Mouse (Mus musculus) CH12.LX (cell line): ENCODE measurements around the gene Lamb2. TPM values are rescaled to one million over a fixed set of nuclear protein-coding genes. Genes with fewer than 3 reads are reported as not detected.
A peak's percentile ranks its signal among the peaks of the same experiment; 100 is the strongest.

Experiments used
- DNase-seq: peaks from one replicate; pipeline ENCODE4 v3.0.0-alpha.2; 2013; ENCODE audit errors: extremely low read depth
- H3K27ac ChIP-seq: 2 replicates; pipeline ENCODE4 v1.5.1; 2012; ENCODE audit warnings: low read depth, mild to moderate bottlenecking, control low read depth, moderate library complexity; ENCODE audit not compliant: insufficient read depth
- H3K27me3 ChIP-seq: replicated peaks from 2 replicates; pipeline ENCODE3; 2012; ENCODE audit warnings: inconsistent platforms
- H3K36me3 ChIP-seq, 2 experiments: replicated peaks in 1 of 2; 2 replicates each; pipeline versions ENCODE3 to v1.6.1; 2012; ENCODE audit warnings: inconsistent platforms in 1 of 2, low read length in 1 of 2, mild to moderate bottlenecking in 1 of 2, mixed read lengths in 1 of 2, moderate library complexity in 1 of 2; ENCODE audit not compliant: control insufficient read depth in 1 of 2, insufficient read depth in 1 of 2
- H3K4me1 ChIP-seq, 2 experiments: 2 replicates each; pipeline ENCODE4 v1.6.1; 2012; ENCODE audit warnings: inconsistent platforms in 1 of 2, moderate library complexity in 1 of 2; ENCODE audit not compliant: insufficient read depth in 2 of 2, control insufficient read depth in 1 of 2
- H3K4me2 ChIP-seq: 2 replicates; pipeline ENCODE4 v1.6.1; 2012; ENCODE audit warnings: low read depth, mild to moderate bottlenecking, control low read depth; ENCODE audit not compliant: poor library complexity, insufficient read depth, severe bottlenecking
- H3K4me3 ChIP-seq, 3 experiments: fragments of 150-350 bp in 1 of 3; sonication (generic) in 1 of 3; replicated peaks in 1 of 3; 2 replicates each; pipeline versions ENCODE3 to v1.5.1; 2011 to 2012; ENCODE audit warnings: low read depth in 2 of 3, low read length in 2 of 3, mild to moderate bottlenecking in 2 of 3, moderate library complexity in 2 of 3, control low read depth in 1 of 3, improper control_type of control experiment in 1 of 3, inconsistent platforms in 1 of 3, mixed read lengths in 1 of 3; ENCODE audit not compliant: poor library complexity in 1 of 3
- H3K79me2 ChIP-seq: replicated peaks from 2 replicates; pipeline ENCODE4 v1.6.1; 2012; ENCODE audit warnings: mild to moderate bottlenecking, moderate library complexity; ENCODE audit not compliant: control insufficient read depth, poor library complexity, insufficient read depth, severe bottlenecking; ENCODE audit errors: extremely low read depth
- H3K9ac ChIP-seq: 2 replicates; pipeline ENCODE4 v1.6.1; 2012; ENCODE audit warnings: low read depth, mild to moderate bottlenecking, control low read depth, moderate library complexity; ENCODE audit not compliant: insufficient read depth
- H3K9me3 ChIP-seq: replicated peaks from 2 replicates; pipeline ENCODE3; 2012; ENCODE audit warnings: low read length, inconsistent platforms, mixed read lengths
- BHLHE40 ChIP-seq: IDR thresholded peaks from 2 replicates; pipeline ENCODE4 v1.6.1; 2011; ENCODE audit warnings: mild to moderate bottlenecking, low read depth, low read length, improper control_type of control experiment
- CHD1 ChIP-seq: IDR thresholded peaks from 2 replicates; pipeline ENCODE4 v1.6.1; 2012; ENCODE audit warnings: low read depth, low read length, improper control_type of control experiment, inconsistent platforms
- CHD2 ChIP-seq: IDR thresholded peaks from 2 replicates; pipeline ENCODE4 v1.6.1; 2011; ENCODE audit warnings: low read length, improper control_type of control experiment
- CTCF ChIP-seq, 2 experiments: IDR thresholded peaks in 1 of 2; conservative IDR thresholded peaks in 1 of 2; 2 replicates each; pipeline ENCODE4 v1.5.1; 2011 to 2012; ENCODE audit warnings: low read depth in 2 of 2, low read length in 2 of 2, improper control_type of control experiment in 1 of 2, inconsistent platforms in 1 of 2, mild to moderate bottlenecking in 1 of 2, moderate library complexity in 1 of 2
- E2F4 ChIP-seq: IDR thresholded peaks from 2 replicates; pipeline ENCODE4 v1.6.1; 2011; ENCODE audit warnings: low read depth, low read length, improper control_type of control experiment; ENCODE audit not compliant: insufficient replicate concordance
- ELF1 ChIP-seq: IDR thresholded peaks from 2 replicates; pipeline ENCODE4 v1.6.1; 2014; ENCODE audit warnings: low read depth, mild to moderate bottlenecking, inconsistent platforms, low read length, improper control_type of control experiment
- EP300 ChIP-seq: IDR thresholded peaks from 2 replicates; pipeline ENCODE4 v1.6.1; 2011; ENCODE audit warnings: low read length, improper control_type of control experiment
- GABPA ChIP-seq: IDR thresholded peaks from 2 replicates; pipeline ENCODE4 v1.6.1; 2012; ENCODE audit warnings: low read depth, low read length, improper control_type of control experiment, inconsistent platforms; ENCODE audit not compliant: insufficient replicate concordance
- HCFC1 ChIP-seq: IDR thresholded peaks from 2 replicates; pipeline ENCODE4 v1.6.1; 2012; ENCODE audit warnings: low read depth, mild to moderate bottlenecking, inconsistent platforms, low read length, improper control_type of control experiment
- IRF4 ChIP-seq: IDR thresholded peaks from 2 replicates; pipeline ENCODE4 v1.6.1; 2014; ENCODE audit warnings: low read depth, mild to moderate bottlenecking, inconsistent platforms, low read length, improper control_type of control experiment
- KAT2A ChIP-seq: IDR thresholded peaks from 2 replicates; pipeline ENCODE4 v1.6.1; 2012; ENCODE audit warnings: low read length, improper control_type of control experiment, inconsistent platforms; ENCODE audit not compliant: insufficient replicate concordance
- MAX ChIP-seq: IDR thresholded peaks from 2 replicates; pipeline ENCODE4 v1.6.1; 2011; ENCODE audit warnings: low read length, improper control_type of control experiment
- MAZ ChIP-seq: IDR thresholded peaks from 2 replicates; pipeline ENCODE4 v1.6.1; 2012; ENCODE audit warnings: low read depth, mild to moderate bottlenecking, inconsistent platforms, low read length, improper control_type of control experiment, moderate library complexity
- MEF2A ChIP-seq: IDR thresholded peaks from 2 replicates; pipeline ENCODE4 v1.6.1; 2014; ENCODE audit warnings: low read depth, mild to moderate bottlenecking, inconsistent platforms, low read length, improper control_type of control experiment, borderline replicate concordance
- MXI1 ChIP-seq: IDR thresholded peaks from 2 replicates; pipeline ENCODE4 v1.6.1; 2011; ENCODE audit warnings: mild to moderate bottlenecking, low read depth, low read length, improper control_type of control experiment
- MYC ChIP-seq: IDR thresholded peaks from 2 replicates; pipeline ENCODE4 v1.6.1; 2011; ENCODE audit warnings: low read depth, mild to moderate bottlenecking, improper control_type of control experiment, low read length
- NELFE ChIP-seq: IDR thresholded peaks from 2 replicates; pipeline ENCODE4 v1.6.1; 2011; ENCODE audit warnings: low read depth, low read length, improper control_type of control experiment
- NRF1 ChIP-seq: IDR thresholded peaks from 2 replicates; pipeline ENCODE4 v1.6.1; 2014; ENCODE audit warnings: low read depth, mild to moderate bottlenecking, inconsistent platforms, low read length, improper control_type of control experiment, moderate library complexity
- POLR2A ChIP-seq: IDR thresholded peaks from 2 replicates; pipeline ENCODE4 v1.6.1; 2011; ENCODE audit warnings: low read depth, mild to moderate bottlenecking, improper control_type of control experiment, low read length
- POLR2AphosphoS2 ChIP-seq: IDR thresholded peaks from 2 replicates; pipeline ENCODE4 v1.6.1; 2011; ENCODE audit warnings: low read depth, low read length, improper control_type of control experiment
- RAD21 ChIP-seq: IDR thresholded peaks from 2 replicates; pipeline ENCODE4 v1.6.1; 2011; ENCODE audit warnings: low read depth, mild to moderate bottlenecking, low read length, improper control_type of control experiment, moderate library complexity
- RCOR1 ChIP-seq: conservative IDR thresholded peaks from 2 replicates; pipeline ENCODE4 v1.6.1; 2012; ENCODE audit warnings: low read depth, mild to moderate bottlenecking, inconsistent platforms, low read length, improper control_type of control experiment
- SIN3A ChIP-seq: IDR thresholded peaks from 2 replicates; pipeline ENCODE4 v1.6.1; 2012; ENCODE audit warnings: low read length, improper control_type of control experiment, inconsistent platforms
- TBP ChIP-seq: conservative IDR thresholded peaks from 2 replicates; pipeline ENCODE4 v1.6.1; 2011; ENCODE audit warnings: low read depth, low read length, improper control_type of control experiment
- TCF12 ChIP-seq: IDR thresholded peaks from 2 replicates; pipeline ENCODE4 v1.6.1; 2014; ENCODE audit warnings: low read depth, mild to moderate bottlenecking, inconsistent platforms, low read length, improper control_type of control experiment
- USF1 ChIP-seq: IDR thresholded peaks from 2 replicates; pipeline ENCODE4 v1.6.1; 2014; ENCODE audit warnings: low read depth, mild to moderate bottlenecking, inconsistent platforms, low read length, improper control_type of control experiment
- USF2 ChIP-seq: conservative IDR thresholded peaks from 2 replicates; pipeline ENCODE4 v1.6.1; 2011; ENCODE audit warnings: low read depth, low read length, improper control_type of control experiment
- ZKSCAN1 ChIP-seq: IDR thresholded peaks from 2 replicates; pipeline ENCODE4 v1.6.1; 2012; ENCODE audit warnings: low read depth, inconsistent platforms, low read length, improper control_type of control experiment, borderline replicate concordance
- ZMIZ1 ChIP-seq: IDR thresholded peaks from 2 replicates; pipeline ENCODE4 v1.6.1; 2012; ENCODE audit warnings: low read depth, mild to moderate bottlenecking, inconsistent platforms, low read length, improper control_type of control experiment
- ZNF384 ChIP-seq: IDR thresholded peaks from 2 replicates; pipeline ENCODE4 v1.6.1; 2012; ENCODE audit warnings: low read depth, low read length, improper control_type of control experiment, inconsistent platforms
- dilution Hi-C: fragments of 300-500 bp; cut with MboI; formaldehyde crosslinking; loops from 2 replicates; pipeline ENCODE4 v1.14.3; 2020; ENCODE audit warnings: low sequenced_read_pairs; ENCODE audit not compliant: extremely low pct_unique_long_range_greater_than_20kb, extremely low pct_ligation_motif_present
- in situ Hi-C: fragments of 300-500 bp; cut with MboI; formaldehyde crosslinking; loops from 3 replicates; pipeline ENCODE4 v1.14.3; 2019; ENCODE audit warnings: low sequenced_read_pairs, low pct_ligation_motif_present, low pct_unique_long_range_greater_than_20kb, mixed read lengths
- polyA plus RNA-seq: library from polyadenylated mRNA; unstranded; fragments of >175 nt; gene quantifications from 2 replicates; pipeline ENCODE4 v1.2.1, GENCODE M21; 2012; ENCODE audit warnings: low read depth; ENCODE audit not compliant: insufficient read length
- total RNA-seq, 2 experiments: library from RNA; depleted of rRNA; stranded (reverse); fragments of 300-350 nt in 1 of 2; fragments of >200 nt in 1 of 2; gene quantifications; 2 replicates each; pipeline ENCODE4 v1.2.3; 2012 to 2014

Lamb2 gene
- total and polyA plus RNA-seq, 3 experiments: 0.17 to 0.89 TPM; not detected in 1

- in situ Hi-C loops: no loop called here
- Histone ChIP-seq H3K4me2 (peak overlapping the region; percentile 84; the same call in 1 of the 2 replicates), H3K9ac (no peak overlapping the region), H3K4me1 (peaks cover 6 to 19% of the 10 kb centered on the region in 2 experiments), H3K27ac (no peak overlapping the region), H3K79me2 (peaks cover 15% of the 10 kb centered on the region), H3K27me3 (no peaks in the 10 kb centered on the region), H3K36me3 (peaks cover 20 to 56% of the 10 kb centered on the region in 2 experiments), H3K4me3 (peak overlapping the region in 2 of 3 experiments; percentile 72 to 96), H3K9me3 (no peaks in the 10 kb centered on the region)
- no peak for DNase-seq
- dilution Hi-C loops: no loop called here
- no peak for TF ChIP-seq TBP
- 0 out of 2 replicates have a peak, but pooled peaks have one; percentile 21 for TF ChIP-seq EP300
- no peak for TF ChIP-seq POLR2AphosphoS2
Observed at GRCm38 (mm10) chr9:108506901-108507300, 27.4 kb downstream of the Lamb2 start.

GRCm38 (mm10) chr9:108507619-108508434 lies 28.3 kb downstream of the Lamb2 start, which contains the start of gene Qars:
Gene Qars, plus strand, starts transcription at chr9:108507706.
- H3K27ac ChIP-seq: peak within 1 kb of the TSS; percentile 56
- peak within 1 kb of the TSS; percentile 73 for H3K9ac ChIP-seq
- H3K4me1 ChIP-seq: peaks cover 6 to 19% of the 10 kb centered on the region in 2 experiments
- H3K36me3 ChIP-seq: peaks cover 29 to 57% of the 10 kb centered on the region in 2 experiments
- peaks cover 15% of the 10 kb centered on the region for H3K79me2 ChIP-seq
- dilution Hi-C loops: no loop called here
- peak within 1 kb of the TSS; percentile 72 to 96 (median 86) for H3K4me3 ChIP-seq
- TF ChIP-seq ZKSCAN1: no peak
- TF ChIP-seq ZMIZ1: peak; percentile 63
- TF ChIP-seq CTCF (conservative IDR thresholded peaks at IDR 0.05 in 1 of 2, IDR thresholded peaks at IDR 0.05 in 1 of 2; ENCODE audit: low read depth in 2 of 2, low read length in 2 of 2): no peak
- no peak for TF ChIP-seq EP300
- no peak for TF ChIP-seq GABPA
- TF ChIP-seq RCOR1: 0 out of 2 replicates have a peak, but pooled peaks have one; percentile 44
- peak; percentile 63; the same call in 1 of the 2 replicates for TF ChIP-seq CHD2
- no peak for TF ChIP-seq USF1
- TF ChIP-seq BHLHE40: no peak
- no peak; the same call in 1 of the 2 replicates for TF ChIP-seq MEF2A
- TF ChIP-seq MYC: no peak
- TF ChIP-seq MAX: peak; percentile 75; the same call in 1 of the 2 replicates
- TF ChIP-seq IRF4: no peak
- peak; percentile 64; the same call in 1 of the 2 replicates for TF ChIP-seq POLR2AphosphoS2
- no peak for TF ChIP-seq USF2
- TF ChIP-seq POLR2A: peak; percentile 91
- TF ChIP-seq NRF1: peak; percentile 49
- TF ChIP-seq E2F4: no peak
- peak; percentile 82 for TF ChIP-seq NELFE
- TF ChIP-seq SIN3A: peak; percentile 97
- peak; percentile 89 for TF ChIP-seq ELF1
- no peak for TF ChIP-seq KAT2A
- TF ChIP-seq CHD1: no peak
- TF ChIP-seq MXI1: peak; percentile 96
- TF ChIP-seq MAZ: no peak
- TF ChIP-seq TCF12: peak; percentile 86
- peak; percentile 83; the same call in 1 of the 2 replicates for TF ChIP-seq ZNF384
- TF ChIP-seq HCFC1: peak; percentile 76
- TF ChIP-seq TBP: peak; percentile 92; the same call in 1 of the 2 replicates
- no peak for TF ChIP-seq RAD21
- TF ChIP-seq, all 38 proteins: peak for 15
- H3K9me3 ChIP-seq: no peaks in the 10 kb centered on the region
- peak within 1 kb of the TSS; percentile 84 for H3K4me2 ChIP-seq
- in situ Hi-C loops: no loop called here
- no peaks in the 10 kb centered on the region for H3K27me3 ChIP-seq
- DNase-seq: peak; percentile 98
